Mouse (Mus musculus): Measurements from ENCODE around the gene Ctf2.

DNA sequence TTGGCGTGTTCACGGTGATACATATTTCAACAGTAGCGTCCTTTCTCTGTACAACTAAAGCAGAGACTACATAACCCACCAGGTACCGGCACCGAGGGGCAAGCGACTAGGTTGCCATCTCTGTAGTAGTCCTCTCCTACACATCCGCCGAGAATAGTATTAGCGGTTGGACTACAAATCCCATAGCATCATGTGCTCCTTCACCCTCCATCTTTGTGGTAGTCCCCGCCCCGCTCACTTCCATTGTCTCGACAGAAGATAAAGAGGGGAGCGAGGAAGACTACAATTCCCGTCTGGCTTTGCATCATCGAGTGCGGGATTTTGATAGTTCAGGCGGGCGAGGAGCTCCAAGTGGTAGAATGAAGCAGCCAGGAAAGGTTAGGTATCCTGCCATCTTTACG is 13.3 kb upstream of the Ctf2 start:
- TF ChIP-seq ZC3H11A (IDR thresholded peaks at IDR 0.05; ENCODE audit: borderline replicate concordance, low read depth, low read length): no peak
- TF ChIP-seq CHD2 (IDR thresholded peaks at IDR 0.05; ENCODE audit: low read depth, low read length): peak; percentile 60; the same call in 1 of the 2 replicates
- peak; percentile 88 for TF ChIP-seq HCFC1 (IDR thresholded peaks at IDR 0.05; ENCODE audit: borderline replicate concordance, insufficient read depth, low read length)
- no peak for TF ChIP-seq ZNF384 (IDR thresholded peaks at IDR 0.05; ENCODE audit: low read depth, low read length)
- TF ChIP-seq MAFK (IDR thresholded peaks at IDR 0.05; ENCODE audit: insufficient read depth, low read depth, low read length): no peak
